Mouse (Mus musculus) limb, embryonic 15.5 days (tissue): ENCODE data around the gene Slc25a22. TPM values are rescaled to one million over a fixed set of nuclear protein-coding genes. Genes with fewer than 3 reads are reported as not detected.
"Not testable (repeated sequence)": the region's sequence is repeated elsewhere in the genome, so short reads cannot be mapped to it uniquely, and the experiment has no call there.

Experiments
- ATAC-seq: fragments of 200-750 bp; cut with Nextera tagmentation; 2 replicates; pipeline ENCODE4 v1.8.0; 2017; ENCODE audit warnings: low read depth, moderate TSS enrichment; ENCODE audit not compliant: insufficient number of reproducible peaks, low FRiP score, low TSS enrichment
- H3K27ac ChIP-seq: fragments of 300-500 bp; sonication (generic); 2 replicates; pipeline ENCODE4 v1.5.1; 2015; ENCODE audit warnings: moderate library complexity, mild to moderate bottlenecking, inconsistent platforms
- H3K27me3 ChIP-seq: fragments of 300-500 bp; sonication (generic); 2 replicates; pipeline ENCODE4 v1.6.1; 2015; ENCODE audit warnings: inconsistent platforms
- H3K36me3 ChIP-seq: fragments of 300-500 bp; sonication (generic); 2 replicates; pipeline ENCODE4 v1.6.1; 2015; ENCODE audit warnings: inconsistent platforms
- H3K4me1 ChIP-seq: fragments of 300-500 bp; sonication (generic); 2 replicates; pipeline ENCODE4 v1.6.1; 2015; ENCODE audit warnings: inconsistent platforms
- H3K4me2 ChIP-seq: fragments of 300-500 bp; sonication (generic); 2 replicates; pipeline ENCODE4 v1.6.1; 2015; ENCODE audit warnings: mild to moderate bottlenecking, inconsistent platforms
- H3K4me3 ChIP-seq: fragments of 300-500 bp; sonication (generic); 2 replicates; pipeline ENCODE4 v1.5.1; 2015; ENCODE audit warnings: mild to moderate bottlenecking, inconsistent platforms
- H3K9ac ChIP-seq: fragments of 300-500 bp; sonication (generic); 2 replicates; pipeline ENCODE4 v1.6.1; 2015; ENCODE audit warnings: inconsistent platforms
- H3K9me3 ChIP-seq: fragments of 300-500 bp; sonication (generic); 2 replicates; pipeline ENCODE4 v1.6.1; 2016; ENCODE audit warnings: inconsistent platforms
- WGBS: fragments of 180-500 bp; shearing (Covaris S2); methylation state at CpG from one replicate; pipeline ENCODE4 v1.1.7; 2015; 5-methylcytosine and 5-hydroxymethylcytosine counted together
- polyA plus RNA-seq: library from polyadenylated mRNA; unstranded; fragments of >200 nt; fragmentation: Nextera tagmentation; extraction: Ambion mirVana; gene quantifications from 2 replicates; pipeline ENCODE4 v1.2.1, GENCODE M21; 2015

The Slc25a22 gene
- polyA plus RNA-seq, 1 experiment from 2014 or later: 29.5 TPM

DNA sequence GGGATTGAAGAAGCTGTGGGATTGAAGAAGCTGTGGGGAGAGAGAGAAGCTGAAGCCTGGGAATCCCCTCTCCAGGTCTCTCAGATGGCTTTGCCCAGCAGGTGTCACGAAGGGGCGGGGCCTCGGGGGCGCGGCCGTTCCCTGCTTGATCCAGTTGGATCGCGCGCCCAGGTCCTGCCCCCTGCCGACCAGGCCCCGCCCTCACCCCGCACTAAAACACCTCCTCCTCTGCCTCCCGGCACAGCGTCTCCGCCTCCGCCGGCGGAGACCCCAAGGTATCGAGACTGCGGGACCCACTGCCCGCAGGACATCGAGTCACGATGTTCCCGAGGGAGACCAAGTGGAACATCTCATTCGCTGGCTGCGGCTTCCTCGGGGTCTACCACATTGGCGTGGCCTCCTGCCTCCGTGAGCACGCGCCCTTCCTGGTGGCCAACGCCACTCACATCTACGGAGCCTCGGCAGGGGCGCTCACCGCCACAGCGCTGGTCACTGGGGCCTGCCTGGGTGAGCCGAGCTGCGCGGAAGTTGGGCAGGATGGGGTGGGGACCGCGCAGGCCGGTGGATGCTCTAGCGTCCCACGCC lies 17.4 kb upstream of the Slc25a22 start, which contains the start of gene Pnpla2:
Gene Pnpla2 (plus strand): TSS at position 232 of the 585 bp plus-strand sequence.
- WGBS: under 1% methylated on average over 45 of the region's 45 CpGs
- Histone ChIP-seq H3K4me3 (peak within 1 kb of the TSS; percentile 63), H3K36me3 (peaks cover 31% of the 10 kb centered on the region), H3K4me1 (peaks cover 18% of the 10 kb centered on the region), H3K4me2 (peak within 1 kb of the TSS; percentile 96), H3K9ac (peak within 1 kb of the TSS; percentile 47), H3K27ac (peak within 1 kb of the TSS; percentile 62), H3K9me3 (no peaks in the 10 kb centered on the region), H3K27me3 (peaks cover 10% of the 10 kb centered on the region; the same call in 1 of the 2 replicates)
- peak; percentile 80 for ATAC-seq

DNA sequence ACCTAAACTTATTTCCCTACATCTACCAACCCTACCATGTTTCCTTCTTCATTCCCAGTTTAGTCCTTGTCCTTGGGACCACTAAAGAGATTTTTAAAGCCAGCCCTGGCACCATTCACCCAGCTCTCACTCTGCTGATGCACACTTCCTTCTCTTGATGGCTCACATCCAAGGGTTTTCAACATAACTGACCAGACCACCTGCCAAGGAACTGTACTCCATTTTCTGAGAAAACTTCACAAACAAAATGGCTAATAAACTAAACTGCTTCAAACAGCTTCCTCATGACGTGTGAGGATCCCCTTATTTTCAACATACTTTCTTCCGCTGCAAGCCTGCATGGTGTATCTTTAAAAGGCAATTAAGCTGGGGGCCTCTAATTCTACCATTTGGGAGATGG lies 15.9 kb upstream of the Slc25a22 start:
- WGBS: 55% methylated on average over 2 of the region's 2 CpGs
- Histone ChIP-seq H3K9ac (no peak overlapping the region), H3K27ac (no peak overlapping the region), H3K27me3 (no peaks in the 10 kb centered on the region), H3K9me3 (no peaks in the 10 kb centered on the region), H3K4me3 (no peak overlapping the region), H3K36me3 (peaks cover 35% of the 10 kb centered on the region), H3K4me1 (peaks cover 27% of the 10 kb centered on the region), H3K4me2 (no peak overlapping the region)
- no peak for ATAC-seq

DNA sequence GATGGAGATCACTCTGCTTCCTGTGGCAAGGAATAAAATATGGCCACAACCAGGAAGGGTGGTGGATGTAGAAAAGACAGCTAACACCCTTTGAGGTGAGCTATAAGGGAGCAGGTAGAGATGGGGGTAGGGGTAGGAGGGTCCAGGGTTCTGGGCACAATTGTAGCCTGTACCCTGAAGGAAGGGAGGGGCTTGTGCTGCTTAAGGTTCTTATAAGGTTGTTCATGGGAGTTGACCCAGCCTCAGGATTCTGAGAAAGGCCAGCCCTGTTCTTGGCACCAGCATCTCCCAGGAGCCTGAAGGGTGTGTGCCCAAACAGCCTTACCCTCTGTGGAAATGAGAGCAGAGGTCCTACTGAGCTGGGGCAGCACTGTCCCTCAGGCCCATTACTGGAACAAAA lies 14.2 kb upstream of the Slc25a22 start:
- Histone ChIP-seq H3K36me3 (peaks cover 39% of the 10 kb centered on the region), H3K4me3 (no peak overlapping the region), H3K9me3 (no peaks in the 10 kb centered on the region), H3K4me1 (peaks cover 33% of the 10 kb centered on the region), H3K27ac (no peak overlapping the region), H3K9ac (no peak overlapping the region), H3K4me2 (no peak overlapping the region), H3K27me3 (no peaks in the 10 kb centered on the region)
- ATAC-seq: no peak

DNA sequence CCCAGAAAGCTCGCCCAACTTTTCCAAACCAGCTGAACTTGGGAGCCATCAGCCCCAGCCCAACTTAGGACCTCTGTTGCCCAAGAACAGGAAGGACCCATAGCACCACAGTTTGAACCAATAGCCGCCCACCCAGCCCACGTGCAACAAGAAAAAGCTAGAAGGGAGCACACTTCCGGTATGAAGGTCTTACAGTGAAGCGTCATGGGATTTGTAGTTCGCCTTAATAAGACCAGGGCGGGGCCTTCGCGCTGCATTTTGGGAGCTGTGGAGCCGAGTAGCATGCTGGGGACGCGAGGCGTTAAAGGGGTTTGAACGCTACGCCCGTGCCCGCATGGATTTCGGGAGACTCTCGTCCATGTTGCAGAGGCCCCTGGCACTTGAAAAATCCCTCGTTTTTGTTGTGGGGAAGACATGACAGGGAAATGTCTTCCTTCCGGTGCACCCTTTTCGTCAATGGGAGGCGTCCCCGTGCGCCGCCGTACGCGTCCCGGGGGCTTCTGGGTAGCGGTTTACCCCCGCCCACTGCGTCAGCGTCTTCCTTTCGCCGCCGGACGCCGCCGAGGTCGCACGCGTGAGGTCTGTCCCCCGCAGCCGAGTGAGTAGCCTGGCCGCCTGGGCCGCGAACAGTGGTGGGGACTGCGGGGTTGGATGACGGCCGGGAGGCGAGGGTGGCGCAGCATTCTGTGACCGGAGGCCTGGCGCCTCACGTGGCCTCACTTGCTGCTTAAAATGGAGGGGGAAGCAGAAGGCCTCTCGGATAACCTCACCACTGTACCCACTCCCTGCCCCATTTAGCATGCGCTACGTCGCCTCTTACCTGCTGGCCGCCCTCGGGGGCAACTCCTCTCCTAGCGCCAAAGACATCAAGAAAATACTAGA lies 9.7 kb upstream of the Slc25a22 start, which contains the start of gene Rplp2:
Gene Rplp2 (plus strand): TSS at position 261 of the 882 bp plus-strand sequence.
- H3K4me1 ChIP-seq: peaks cover 36% of the 10 kb centered on the region
- H3K4me2 ChIP-seq: peak within 1 kb of the TSS; percentile 53
- peaks cover 39% of the 10 kb centered on the region for H3K36me3 ChIP-seq
- no peaks in the 10 kb centered on the region for H3K9me3 ChIP-seq
- H3K4me3 ChIP-seq: peak within 1 kb of the TSS; percentile 88
- WGBS: under 1% methylated on average over 63 of the region's 63 CpGs
- no peaks in the 10 kb centered on the region for H3K27me3 ChIP-seq
- peak within 1 kb of the TSS; percentile 90 for H3K27ac ChIP-seq
- ATAC-seq: peak; percentile 90
- peak within 1 kb of the TSS; percentile 81 for H3K9ac ChIP-seq

DNA sequence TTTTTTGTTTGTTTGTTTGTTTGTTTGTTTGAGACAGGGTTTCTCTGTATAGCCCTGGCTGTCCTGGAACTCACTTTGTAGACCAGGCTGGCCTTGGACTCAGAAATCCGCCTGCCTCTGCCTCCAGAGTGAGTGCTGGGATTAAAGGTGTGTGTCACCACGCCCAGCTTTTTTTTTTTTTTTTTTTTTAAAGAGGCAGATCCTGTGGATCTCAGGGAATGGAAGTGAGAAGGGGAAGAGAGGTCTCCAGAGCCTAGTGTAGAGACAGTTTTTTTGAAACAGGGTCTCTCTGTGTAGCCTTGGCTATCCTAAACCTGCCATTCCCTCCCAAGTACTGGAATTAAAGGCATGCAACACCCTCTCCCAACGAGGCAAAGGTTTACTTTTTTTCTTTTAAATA lies 8.7 kb upstream of the Slc25a22 start:
- H3K4me1 ChIP-seq: peaks cover 42% of the 10 kb centered on the region
- H3K9me3 ChIP-seq, H3K27me3 ChIP-seq, H3K4me2 ChIP-seq, H3K9ac ChIP-seq, H3K27ac ChIP-seq, ATAC-seq, H3K4me3 ChIP-seq: not testable (repeated sequence)
- 74% methylated on average over 3 of the region's 3 CpGs for WGBS
- H3K36me3 ChIP-seq: peaks cover 32% of the 10 kb centered on the region

DNA sequence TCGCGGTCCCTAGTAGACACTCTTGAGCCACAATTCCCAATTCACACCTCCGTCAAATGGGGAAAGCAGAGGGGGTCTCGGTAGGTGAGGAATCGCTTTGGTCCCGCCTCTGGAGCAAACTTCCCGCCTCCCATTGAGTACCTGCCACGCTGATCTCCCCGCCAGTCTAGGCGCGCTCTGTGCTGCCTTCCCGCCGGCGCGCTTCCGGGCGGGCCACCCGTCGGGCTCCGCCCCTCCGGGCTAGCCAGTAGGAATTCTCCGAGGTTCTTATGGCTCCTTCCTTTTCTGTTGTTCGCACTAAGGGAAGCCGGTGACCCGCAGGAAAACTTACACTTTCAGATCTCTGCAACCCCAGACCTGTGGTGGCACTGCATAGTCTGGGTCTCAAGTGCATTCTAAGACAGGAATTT lies 6.1 kb upstream of the Slc25a22 start, which contains the start of gene Pidd1:
Gene Pidd1 (minus strand): TSS at position 198 of the 410 bp plus-strand sequence.
- peak within 1 kb of the TSS; percentile 44 for H3K9ac ChIP-seq
- peak within 1 kb of the TSS; percentile 67 for H3K27ac ChIP-seq
- peak; percentile 52; the same call in 1 of the 2 replicates for ATAC-seq
- H3K9me3 ChIP-seq: no peaks in the 10 kb centered on the region
- peaks cover 45% of the 10 kb centered on the region for H3K4me1 ChIP-seq
- H3K27me3 ChIP-seq: no peaks in the 10 kb centered on the region
- H3K4me3 ChIP-seq: peak within 1 kb of the TSS; percentile 45
- WGBS: 0% methylated on average over 25 of the region's 25 CpGs
- H3K4me2 ChIP-seq: peak within 1 kb of the TSS; percentile 81
- peaks cover 33% of the 10 kb centered on the region for H3K36me3 ChIP-seq

DNA sequence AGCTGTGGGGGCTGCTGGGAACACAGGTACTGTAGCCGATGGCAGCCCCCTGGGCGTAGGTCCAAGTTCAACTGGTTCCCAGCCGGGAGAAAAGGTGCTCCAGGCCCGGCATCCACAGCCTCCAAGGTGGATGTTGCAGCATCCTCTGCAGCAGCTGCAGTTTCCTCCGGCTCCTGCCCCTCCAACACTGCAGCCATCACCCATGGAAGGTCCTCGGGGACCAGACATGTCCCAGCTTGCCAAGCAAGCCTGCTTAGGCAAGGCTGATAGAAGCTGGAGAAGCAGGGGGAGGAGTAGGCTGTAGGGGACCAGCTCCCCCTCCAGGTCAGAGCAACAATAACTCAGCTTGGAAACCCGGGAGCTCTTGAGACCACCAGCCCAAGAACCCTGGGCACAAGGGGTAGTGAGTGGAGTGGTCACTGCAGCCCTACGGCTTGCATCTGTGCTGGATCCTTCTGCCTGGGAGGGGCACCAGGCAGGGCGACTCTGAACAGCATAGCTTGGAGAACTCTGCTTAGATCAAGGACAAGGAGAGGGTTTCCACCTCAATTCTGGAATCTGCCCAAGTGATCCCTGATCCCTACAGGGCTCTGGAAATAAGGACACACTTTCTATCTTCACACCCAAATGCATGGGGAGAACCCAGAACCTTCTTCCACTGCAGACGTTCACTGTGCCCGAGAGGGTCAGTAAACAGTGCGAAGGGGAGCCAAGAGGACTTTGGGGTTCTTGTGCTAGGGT lies 5.6 kb upstream of the Slc25a22 start:
- H3K9ac ChIP-seq: peak overlapping the region; percentile 44
- H3K9me3 ChIP-seq: no peaks in the 10 kb centered on the region
- H3K4me2 ChIP-seq: peak overlapping the region; percentile 81
- H3K4me1 ChIP-seq: peaks cover 39% of the 10 kb centered on the region
- H3K4me3 ChIP-seq: peak overlapping the region; percentile 45
- no peak for ATAC-seq
- peaks cover 33% of the 10 kb centered on the region for H3K36me3 ChIP-seq
- 16% methylated on average over 12 of the region's 12 CpGs for WGBS
- H3K27me3 ChIP-seq: no peaks in the 10 kb centered on the region
- H3K27ac ChIP-seq: peak overlapping the region; percentile 62

DNA sequence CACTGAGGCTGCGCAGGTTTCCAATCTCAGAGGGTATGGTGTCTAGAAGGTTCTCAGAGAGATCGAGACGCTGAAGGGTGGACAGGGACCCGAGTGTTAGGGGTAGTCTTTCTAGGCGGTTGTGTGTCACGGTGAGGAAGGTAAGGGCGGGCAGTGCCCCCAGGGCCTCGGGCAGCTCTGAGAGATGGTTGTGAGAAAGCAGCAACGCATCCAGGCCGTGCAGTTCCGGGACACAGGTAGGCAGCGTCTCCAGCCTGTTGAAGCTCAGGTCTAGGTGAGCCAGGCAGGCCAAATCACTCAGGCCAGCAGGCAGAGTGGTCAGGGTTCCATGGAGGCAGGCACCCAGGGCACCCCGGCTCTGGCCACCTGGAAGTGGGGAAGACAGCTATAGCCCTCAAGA lies 4.5 kb upstream of the Slc25a22 start:
- Histone ChIP-seq H3K36me3 (peaks cover 35% of the 10 kb centered on the region), H3K4me3 (peak overlapping the region; percentile 45; the same call in 1 of the 2 replicates), H3K27me3 (no peaks in the 10 kb centered on the region), H3K9me3 (no peaks in the 10 kb centered on the region), H3K4me1 (peaks cover 43% of the 10 kb centered on the region), H3K4me2 (peak overlapping the region; percentile 81; the same call in 1 of the 2 replicates), H3K27ac (no peak overlapping the region), H3K9ac (0 out of 2 replicates have a peak overlapping the region, but pooled peaks have one; percentile 17)
- WGBS: 87% methylated on average over 13 of the region's 13 CpGs
- no peak for ATAC-seq

DNA sequence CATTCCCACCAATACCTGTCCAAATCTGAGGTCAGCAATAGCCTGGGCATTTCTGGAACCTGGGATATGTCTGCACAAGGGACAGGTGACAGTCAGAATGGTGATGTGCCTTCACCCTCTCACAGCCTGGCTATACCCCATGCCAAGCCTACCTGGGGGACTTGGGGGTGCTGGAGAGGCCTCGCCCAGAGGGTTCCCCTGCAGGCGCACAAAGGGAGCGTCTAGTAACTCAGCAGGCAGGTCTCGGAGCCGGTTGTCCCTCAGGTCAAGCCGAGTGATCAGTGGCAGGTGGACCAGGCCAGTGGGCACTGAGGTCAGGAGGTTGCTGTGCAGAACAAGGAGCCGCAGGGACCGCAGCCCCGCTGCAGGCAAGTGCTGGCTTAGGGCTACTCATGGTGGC lies 3.8 kb upstream of the Slc25a22 start:
- Histone ChIP-seq H3K27ac (no peak overlapping the region), H3K4me2 (no peak overlapping the region), H3K36me3 (peaks cover 35% of the 10 kb centered on the region), H3K4me1 (peaks cover 46% of the 10 kb centered on the region), H3K4me3 (no peak overlapping the region), H3K9me3 (no peaks in the 10 kb centered on the region), H3K27me3 (no peaks in the 10 kb centered on the region), H3K9ac (no peak overlapping the region)
- ATAC-seq: no peak
- WGBS: 94% methylated on average over 9 of the region's 9 CpGs

DNA sequence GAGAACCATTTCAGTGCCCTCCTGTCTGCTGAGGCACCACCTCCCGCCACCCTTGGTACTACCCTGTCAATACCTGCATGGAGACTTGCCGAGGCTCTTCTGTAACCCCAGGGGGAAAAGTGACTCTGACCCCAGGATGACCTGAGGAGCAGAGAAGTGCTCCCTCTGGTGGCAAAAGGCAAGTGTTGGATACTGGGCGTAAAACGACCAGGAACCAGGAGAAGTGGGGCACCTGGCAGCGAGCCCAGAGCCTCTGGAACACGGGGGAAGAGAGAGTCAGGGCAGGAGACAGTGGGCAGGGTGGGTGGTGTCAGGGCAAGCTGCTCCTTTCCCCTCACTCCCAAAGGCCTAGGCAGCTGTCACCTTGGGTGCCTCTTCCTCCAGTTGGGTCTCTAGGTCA lies 2.9 kb upstream of the Slc25a22 start:
- Histone ChIP-seq H3K4me3 (no peak overlapping the region), H3K9ac (0 out of 2 replicates have a peak overlapping the region, but pooled peaks have one; percentile 17), H3K27me3 (no peaks in the 10 kb centered on the region), H3K36me3 (peaks cover 35% of the 10 kb centered on the region), H3K4me2 (no peak overlapping the region), H3K4me1 (peaks cover 54% of the 10 kb centered on the region), H3K27ac (no peak overlapping the region), H3K9me3 (no peaks in the 10 kb centered on the region)
- ATAC-seq: no peak
- WGBS: 31% methylated on average over 6 of the region's 6 CpGs

DNA sequence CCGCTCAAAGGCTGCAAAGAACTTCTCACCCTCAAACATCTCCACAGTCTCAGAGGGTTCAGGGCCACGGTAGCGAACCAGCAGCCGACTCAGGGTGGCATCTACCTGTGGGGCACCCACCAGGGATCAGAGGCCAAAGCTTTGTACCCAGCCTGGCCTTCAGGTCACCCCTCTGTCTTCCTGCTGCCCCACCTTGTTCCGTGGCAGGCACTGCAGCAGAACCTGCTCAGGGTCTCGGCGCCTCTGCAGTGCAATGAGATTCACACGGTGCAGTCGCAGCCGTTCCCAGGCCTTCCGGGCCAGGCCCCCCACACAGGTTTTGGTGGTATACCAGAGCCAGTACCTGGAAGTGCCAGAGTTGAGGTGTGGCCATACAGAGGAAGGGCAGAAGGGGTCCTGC lies 2.1 kb upstream of the Slc25a22 start:
- Histone ChIP-seq H3K4me2 (no peak overlapping the region), H3K9me3 (no peaks in the 10 kb centered on the region), H3K36me3 (peaks cover 35% of the 10 kb centered on the region), H3K27ac (no peak overlapping the region), H3K4me1 (peaks cover 61% of the 10 kb centered on the region), H3K9ac (no peak overlapping the region), H3K4me3 (no peak overlapping the region), H3K27me3 (no peaks in the 10 kb centered on the region)
- ATAC-seq: no peak
- 92% methylated on average over 11 of the region's 11 CpGs for WGBS
